Mouse (Mus musculus) hindbrain, embryonic 15.5 days (tissue): ENCODE data around the gene Tmem59. TPM values are rescaled to one million over a fixed set of nuclear protein-coding genes. Genes with fewer than 3 reads are reported as not detected.

Experiments used
- ATAC-seq: fragments of 200-750 bp; cut with Nextera tagmentation; 2 replicates; pipeline ENCODE4 v1.8.0; 2017; ENCODE audit warnings: low read depth, moderate number of reproducible peaks, moderate TSS enrichment; ENCODE audit not compliant: low FRiP score
- H3K27ac ChIP-seq: fragments of 300-500 bp; sonication (generic); replicated peaks from 2 replicates; pipeline ENCODE4 v1.5.1; 2015; ENCODE audit warnings: mild to moderate bottlenecking, inconsistent platforms
- H3K27me3 ChIP-seq: fragments of 300-500 bp; sonication (generic); 2 replicates; pipeline ENCODE4 v1.6.1; 2015; ENCODE audit warnings: control low read depth, inconsistent platforms
- H3K36me3 ChIP-seq: fragments of 300-500 bp; sonication (generic); 2 replicates; pipeline ENCODE4 v1.6.1; 2015; ENCODE audit warnings: control low read depth, inconsistent platforms
- H3K4me1 ChIP-seq: fragments of 300-500 bp; sonication (generic); replicated peaks from 2 replicates; pipeline ENCODE4 v1.6.1; 2015; ENCODE audit warnings: control low read depth, inconsistent platforms
- H3K4me2 ChIP-seq: fragments of 300-500 bp; sonication (generic); 2 replicates; pipeline ENCODE4 v1.6.1; 2015; ENCODE audit warnings: moderate library complexity, mild to moderate bottlenecking, inconsistent platforms
- H3K4me3 ChIP-seq: fragments of 300-500 bp; sonication (generic); 2 replicates; pipeline ENCODE4 v1.5.1; 2015; ENCODE audit warnings: mild to moderate bottlenecking, inconsistent platforms
- H3K9ac ChIP-seq: fragments of 300-500 bp; sonication (generic); 2 replicates; pipeline ENCODE4 v1.6.1; 2015; ENCODE audit warnings: inconsistent platforms
- H3K9me3 ChIP-seq: fragments of 300-500 bp; sonication (generic); 2 replicates; pipeline ENCODE4 v1.6.1; 2016; ENCODE audit warnings: control low read depth, inconsistent platforms
- WGBS: fragments of 180-500 bp; shearing (Covaris S2); methylation state at CpG from one replicate; pipeline ENCODE4 v1.1.7; 2015; 5-methylcytosine and 5-hydroxymethylcytosine counted together
- polyA plus RNA-seq: library from polyadenylated mRNA; unstranded; fragments of >200 nt; fragmentation: Nextera tagmentation; extraction: Ambion mirVana; gene quantifications from 2 replicates; pipeline ENCODE4 v1.2.1, GENCODE M21; 2015

Gene Tmem59
- polyA plus RNA-seq, 1 experiment from 2014 or later: 355 TPM

- no peak for ATAC-seq
- peaks cover 20% of the 10 kb centered on the region for H3K36me3 ChIP-seq
- no peak overlapping the region for H3K4me2 ChIP-seq
- 84% methylated on average over 4 of the region's 4 CpGs for WGBS
- H3K9me3 ChIP-seq: no peaks in the 10 kb centered on the region
- H3K4me3 ChIP-seq: no peak overlapping the region
- H3K4me1 ChIP-seq: peaks cover 27% of the 10 kb centered on the region
- no peak overlapping the region for H3K27ac ChIP-seq
- no peaks in the 10 kb centered on the region for H3K27me3 ChIP-seq
- H3K9ac ChIP-seq: no peak overlapping the region
Observed at GRCm38 (mm10) chr4:107183203-107183602, 5.0 kb downstream of the Tmem59 start.

- H3K4me3 ChIP-seq: no peak overlapping the region
- H3K9ac ChIP-seq: no peak overlapping the region
- WGBS: 68% methylated on average over 3 of the region's 3 CpGs
- no peak for ATAC-seq
- no peaks in the 10 kb centered on the region for H3K9me3 ChIP-seq
- no peak overlapping the region for H3K4me2 ChIP-seq
- no peak overlapping the region for H3K27ac ChIP-seq
- peaks cover 16% of the 10 kb centered on the region for H3K4me1 ChIP-seq
- H3K36me3 ChIP-seq: peaks cover 41% of the 10 kb centered on the region
- no peaks in the 10 kb centered on the region for H3K27me3 ChIP-seq
Observed at GRCm38 (mm10) chr4:107185703-107186102, 7.5 kb downstream of the Tmem59 start.

DNA sequence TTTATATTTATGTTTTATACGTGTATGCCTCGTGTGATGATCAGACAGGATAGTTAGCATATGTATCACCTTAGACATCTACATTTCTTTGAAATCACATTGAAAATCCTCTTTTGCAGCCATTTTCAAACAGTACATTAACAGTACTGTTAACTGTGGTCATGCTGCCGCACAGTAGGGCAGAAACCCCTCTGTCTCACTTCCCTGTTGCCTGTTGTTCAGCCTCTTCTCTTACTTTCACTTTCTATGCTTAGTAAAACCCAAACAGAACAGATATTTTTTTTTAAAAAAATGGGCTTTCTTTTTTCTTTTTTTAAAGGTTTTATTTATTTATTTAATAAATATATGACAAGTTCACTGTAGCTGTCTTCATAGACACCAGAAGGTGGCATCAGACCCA lies 15.6 kb downstream of the Tmem59 start:
- Histone ChIP-seq H3K4me1 (no peaks in the 10 kb centered on the region), H3K27ac (no peak overlapping the region), H3K36me3 (peaks cover 77% of the 10 kb centered on the region), H3K27me3 (no peaks in the 10 kb centered on the region), H3K4me3 (no peak overlapping the region), H3K9ac (no peak overlapping the region), H3K4me2 (no peak overlapping the region), H3K9me3 (no peaks in the 10 kb centered on the region)
- ATAC-seq: no peak
- 98% methylated on average over 3 of the region's 3 CpGs for WGBS

DNA sequence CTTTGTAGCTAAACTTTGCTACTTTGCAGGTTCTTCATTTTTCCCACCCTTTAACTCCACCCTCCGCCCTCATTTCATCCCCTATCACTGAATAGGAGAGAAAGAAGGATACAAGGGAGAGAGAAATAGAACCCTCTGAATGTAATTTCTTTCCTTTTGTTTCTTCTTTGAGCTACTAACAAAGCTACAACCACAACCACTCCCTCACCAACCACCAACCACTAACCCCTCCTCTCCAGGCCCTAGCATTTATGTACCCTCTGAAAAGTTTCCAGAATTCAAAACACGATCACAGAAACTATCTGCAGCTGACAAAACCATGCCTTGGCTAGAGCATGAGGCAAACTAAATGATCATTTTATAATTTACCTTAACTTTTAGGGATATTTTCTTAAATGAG lies 18.3 kb downstream of the Tmem59 start:
- H3K4me3 ChIP-seq: no peak overlapping the region
- H3K9ac ChIP-seq: no peak overlapping the region
- 88% methylated on average over 2 of the region's 2 CpGs for WGBS
- H3K36me3 ChIP-seq: peaks cover 81% of the 10 kb centered on the region
- H3K27me3 ChIP-seq: no peaks in the 10 kb centered on the region
- ATAC-seq: no peak
- H3K4me2 ChIP-seq: no peak overlapping the region
- H3K4me1 ChIP-seq: no peaks in the 10 kb centered on the region
- H3K27ac ChIP-seq: no peak overlapping the region
- no peaks in the 10 kb centered on the region for H3K9me3 ChIP-seq

DNA sequence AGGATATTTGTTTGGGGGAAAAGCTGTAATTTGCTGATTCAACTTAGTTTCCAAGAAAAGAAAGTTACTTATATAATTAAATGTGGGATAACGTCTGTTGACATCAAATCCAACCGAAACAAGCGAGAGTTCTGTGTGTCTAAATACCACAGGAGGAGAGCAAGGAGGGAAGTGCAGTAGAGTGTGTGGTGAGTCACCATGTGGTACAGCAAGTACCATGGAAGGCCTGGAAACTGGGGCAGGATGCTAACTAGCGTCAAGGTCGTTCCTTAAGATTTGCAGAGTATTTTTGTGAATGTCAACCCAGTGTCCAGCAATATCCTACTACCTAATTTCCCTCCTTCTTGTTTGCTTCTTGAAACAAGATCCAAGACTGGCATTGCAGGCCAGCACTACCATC lies 19.9 kb downstream of the Tmem59 start:
- Histone ChIP-seq H3K36me3 (peaks cover 84% of the 10 kb centered on the region), H3K9ac (no peak overlapping the region), H3K27ac (no peak overlapping the region), H3K4me2 (no peak overlapping the region), H3K4me3 (no peak overlapping the region), H3K9me3 (no peaks in the 10 kb centered on the region), H3K4me1 (no peaks in the 10 kb centered on the region), H3K27me3 (no peaks in the 10 kb centered on the region)
- WGBS: 94% methylated on average over 5 of the region's 5 CpGs
- no peak for ATAC-seq

DNA sequence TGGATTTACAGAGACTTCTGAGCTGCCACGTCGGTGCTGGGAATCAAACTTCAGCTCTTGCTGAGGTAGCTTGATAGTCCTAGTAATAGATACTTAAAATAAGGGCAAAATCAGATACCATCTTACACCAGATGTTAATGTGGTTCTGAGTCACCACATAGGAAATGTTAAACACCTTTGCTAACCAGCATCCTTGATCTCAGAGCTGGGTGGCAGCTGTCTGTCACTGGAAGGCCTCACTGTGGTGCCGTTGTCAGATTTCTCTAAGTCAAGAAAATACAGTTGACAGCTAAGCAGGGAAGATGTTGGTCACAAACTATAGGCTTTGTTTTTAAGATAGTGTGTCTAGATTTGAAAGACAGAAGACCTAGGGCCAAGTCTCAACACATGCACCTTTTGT lies 23.6 kb downstream of the Tmem59 start:
- WGBS: 97% methylated on average over 3 of the region's 3 CpGs
- no peak overlapping the region for H3K4me3 ChIP-seq
- H3K9ac ChIP-seq: no peak overlapping the region
- no peaks in the 10 kb centered on the region for H3K9me3 ChIP-seq
- no peak overlapping the region for H3K27ac ChIP-seq
- no peak for ATAC-seq
- peaks cover 74% of the 10 kb centered on the region for H3K36me3 ChIP-seq
- H3K4me1 ChIP-seq: no peaks in the 10 kb centered on the region
- H3K4me2 ChIP-seq: no peak overlapping the region
- H3K27me3 ChIP-seq: no peaks in the 10 kb centered on the region

GRCm38 (mm10) chr4:107203001-107203400 lies 24.8 kb downstream of the Tmem59 start:
- WGBS: 91% methylated on average over 7 of the region's 7 CpGs
- Histone ChIP-seq H3K4me3 (no peak overlapping the region), H3K36me3 (peaks cover 61% of the 10 kb centered on the region), H3K27ac (no peak overlapping the region), H3K9me3 (no peaks in the 10 kb centered on the region), H3K4me1 (no peaks in the 10 kb centered on the region), H3K9ac (no peak overlapping the region), H3K27me3 (no peaks in the 10 kb centered on the region), H3K4me2 (no peak overlapping the region)
- ATAC-seq: no peak

- H3K9ac ChIP-seq: no peak overlapping the region
- peaks cover 31% of the 10 kb centered on the region for H3K36me3 ChIP-seq
- no peak overlapping the region for H3K4me2 ChIP-seq
- ATAC-seq: no peak
- no peaks in the 10 kb centered on the region for H3K9me3 ChIP-seq
- WGBS: 96% methylated on average over 2 of the region's 2 CpGs
- no peaks in the 10 kb centered on the region for H3K4me1 ChIP-seq
- H3K27me3 ChIP-seq: no peaks in the 10 kb centered on the region
- H3K27ac ChIP-seq: no peak overlapping the region
- no peak overlapping the region for H3K4me3 ChIP-seq
Observed at GRCm38 (mm10) chr4:107207016-107207415, 28.8 kb downstream of the Tmem59 start.

- H3K9ac ChIP-seq: no peak within 1 kb of the TSS
- no peak within 1 kb of the TSS for H3K4me2 ChIP-seq
- ATAC-seq: no peak
- no peaks in the 10 kb centered on the region for H3K27me3 ChIP-seq
- no peaks in the 10 kb centered on the region for H3K4me1 ChIP-seq
- no peak within 1 kb of the TSS for H3K27ac ChIP-seq
- H3K4me3 ChIP-seq: no peak within 1 kb of the TSS
- H3K36me3 ChIP-seq: peaks cover 17% of the 10 kb centered on the region; the same call in 1 of the 2 replicates
- no peaks in the 10 kb centered on the region for H3K9me3 ChIP-seq
- WGBS: 95% methylated on average over 3 of the region's 3 CpGs
Observed at GRCm38 (mm10) chr4:107208880-107209279, 30.7 kb downstream of the Tmem59 start, which contains the start of gene Ldlrad1. Gene Ldlrad1 (plus strand): TSS chr4:107209180.

- no peak overlapping the region for H3K9ac ChIP-seq
Observed at GRCm38 (mm10) chr4:107210483-107211097, 32.4 kb downstream of the Tmem59 start.

GRCm38 (mm10) chr4:107211465-107211864 lies 33.3 kb downstream of the Tmem59 start:
- no peak overlapping the region for H3K4me2 ChIP-seq
- no peak overlapping the region for H3K4me3 ChIP-seq
- H3K27me3 ChIP-seq: no peaks in the 10 kb centered on the region
- peaks cover 8% of the 10 kb centered on the region; the same call in 1 of the 2 replicates for H3K36me3 ChIP-seq
- no peak for ATAC-seq
- no peak overlapping the region for H3K27ac ChIP-seq
- H3K9me3 ChIP-seq: no peaks in the 10 kb centered on the region
- WGBS: 73% methylated on average over 4 of the region's 4 CpGs
- no peak overlapping the region for H3K9ac ChIP-seq
- no peaks in the 10 kb centered on the region for H3K4me1 ChIP-seq

More at GRCm38 (mm10) chr4:107210483-107211097, 32.4 kb downstream of the Tmem59 start:
- 86% methylated on average over 5 of the region's 5 CpGs for WGBS
- no peaks in the 10 kb centered on the region for H3K27me3 ChIP-seq
- H3K27ac ChIP-seq: no peak overlapping the region
- no peak for ATAC-seq
- no peak overlapping the region for H3K4me3 ChIP-seq
- no peaks in the 10 kb centered on the region for H3K4me1 ChIP-seq
- no peaks in the 10 kb centered on the region for H3K9me3 ChIP-seq
- peaks cover 8% of the 10 kb centered on the region; the same call in 1 of the 2 replicates for H3K36me3 ChIP-seq
- H3K4me2 ChIP-seq: no peak overlapping the region

GRCm38 (mm10) chr4:107211936-107212335 lies 33.7 kb downstream of the Tmem59 start:
- no peak overlapping the region for H3K9ac ChIP-seq
- H3K4me1 ChIP-seq: no peaks in the 10 kb centered on the region
- peaks cover 8% of the 10 kb centered on the region; the same call in 1 of the 2 replicates for H3K36me3 ChIP-seq
- no peak for ATAC-seq
- H3K27me3 ChIP-seq: no peaks in the 10 kb centered on the region
- no peak overlapping the region for H3K4me2 ChIP-seq
- H3K4me3 ChIP-seq: no peak overlapping the region
- no peaks in the 10 kb centered on the region for H3K9me3 ChIP-seq
- 90% methylated on average over 5 of the region's 5 CpGs for WGBS
- H3K27ac ChIP-seq: no peak overlapping the region
